ENCODE assay signal across 8 mouse cellular contexts in genomic region chr8:3515771-3516417, GRCm38 (mm10). TPM values are rescaled to one million over a fixed set of nuclear protein-coding genes. Genes with fewer than 3 reads are reported as not detected.
DNase-seq lines count a peak whose midpoint lies in the region; ATAC-seq and TF ChIP-seq lines count a peak whose summit lies in the region.

No protein-coding gene starts in this region.

- H3K27ac ChIP-seq in heart, embryonic 10.5 days: peak overlapping the region; percentile 87
- peak overlapping the region; percentile 82 for H3K27ac ChIP-seq in kidney, embryonic 16.5 days (ENCODE audit: low read length)
- peak overlapping the region; percentile 69 for H3K27ac ChIP-seq in liver, adult 2 months (replicated peaks; ENCODE audit: insufficient read depth, low read depth, low read length)
- peak overlapping the region; percentile 84 for H3K27ac ChIP-seq in midbrain, embryonic 16.5 days (ENCODE audit: low read length)

- DNase-seq in 3T3-L1 (ENCODE audit: low read depth, low spot score) (peak; percentile 95), MEL-GATA-1-ER (ENCODE audit: extremely low read depth, low read depth) (peak; percentile 39)
- peak; percentile 62 for DNase-seq in embryo, embryonic 11 days
- DNase-seq in heart, embryonic 10.5 days (ENCODE audit: low spot score): no peak
- peak; percentile 74 for DNase-seq in liver, adult 2 months (ENCODE audit: extremely low read depth, low read depth, low spot score)
- no peak for DNase-seq in spleen, adult 18-20 months

- no peaks in the 10 kb centered on the region for H3K27me3 ChIP-seq in heart, embryonic 10.5 days (ENCODE audit: insufficient read depth, poor library complexity, severe bottlenecking)
- no peaks in the 10 kb centered on the region for H3K27me3 ChIP-seq in kidney, embryonic 16.5 days (ENCODE audit: insufficient read depth, low read length)
- no peaks in the 10 kb centered on the region for H3K27me3 ChIP-seq in liver, adult 2 months (ENCODE audit: control insufficient read depth, insufficient read depth, low read length)
- H3K27me3 ChIP-seq in midbrain, embryonic 16.5 days (ENCODE audit: control insufficient read depth, insufficient read depth, low read depth, low read length): no peaks in the 10 kb centered on the region

- under 1% methylated on average over 25 of the region's 25 CpGs for WGBS in heart, embryonic 10.5 days
- WGBS in kidney, embryonic 16.5 days: under 1% methylated on average over 25 of the region's 25 CpGs
- WGBS in liver, adult 2 months: under 1% methylated on average over 25 of the region's 25 CpGs
- WGBS in midbrain, embryonic 16.5 days: under 1% methylated on average over 25 of the region's 25 CpGs

- H3K36me3 ChIP-seq in heart, embryonic 10.5 days: peaks cover 36% of the 10 kb centered on the region
- peaks cover 22% of the 10 kb centered on the region for H3K36me3 ChIP-seq in kidney, embryonic 16.5 days (ENCODE audit: insufficient read depth, low read length)
- H3K36me3 ChIP-seq in liver, adult 2 months (ENCODE audit: control insufficient read depth, insufficient read depth, low read length): peaks cover 3% of the 10 kb centered on the region; the same call in 1 of the 2 replicates
- peaks cover 11% of the 10 kb centered on the region for H3K36me3 ChIP-seq in midbrain, embryonic 16.5 days (ENCODE audit: control insufficient read depth, insufficient read depth, low read length)

- H3K4me1 ChIP-seq in heart, embryonic 10.5 days: peaks cover 10% of the 10 kb centered on the region; the same call in 1 of the 2 replicates
- H3K4me1 ChIP-seq in kidney, embryonic 16.5 days (ENCODE audit: insufficient read depth, low read length): 0 out of 2 replicates have a peak, but pooled peaks cover 4% of the 10 kb centered on the region
- peaks cover 6% of the 10 kb centered on the region for H3K4me1 ChIP-seq in liver, adult 2 months (ENCODE audit: control insufficient read depth, insufficient read depth, low read length)
- H3K4me1 ChIP-seq in midbrain, embryonic 16.5 days (ENCODE audit: control insufficient read depth, insufficient read depth, low read length): peaks cover 11% of the 10 kb centered on the region

- peak overlapping the region; percentile 97 for H3K4me2 ChIP-seq in kidney, embryonic 16.5 days (replicated peaks; ENCODE audit: low read depth, low read length)
- H3K4me2 ChIP-seq in midbrain, embryonic 16.5 days (ENCODE audit: low read length): peak overlapping the region; percentile 87

- no peaks in the 10 kb centered on the region for H3K9me3 ChIP-seq in heart, embryonic 10.5 days
- no peaks in the 10 kb centered on the region for H3K9me3 ChIP-seq in kidney, embryonic 16.5 days (ENCODE audit: low read length)
- H3K9me3 ChIP-seq in midbrain, embryonic 16.5 days (replicated peaks; ENCODE audit: control insufficient read depth, low read length, poor library complexity, severe bottlenecking): no peaks in the 10 kb centered on the region

- TF ChIP-seq POLR2A in liver, adult 2 months (IDR thresholded peaks at IDR 0.05; ENCODE audit: extremely low read depth, insufficient read depth, low read length): no peak

- H3K79me2 ChIP-seq in liver, adult 2 months (ENCODE audit: control insufficient read depth, insufficient read depth, low read length): no peaks in the 10 kb centered on the region

- peak overlapping the region; percentile 77 for H3K4me3 ChIP-seq in heart, embryonic 10.5 days
- peak overlapping the region; percentile 82 for H3K4me3 ChIP-seq in kidney, embryonic 16.5 days (ENCODE audit: low read length)
- H3K4me3 ChIP-seq in liver, adult 2 months (ENCODE audit: insufficient read depth, low read depth, low read length): peak overlapping the region; percentile 50
- H3K4me3 ChIP-seq in midbrain, embryonic 16.5 days (ENCODE audit: low read depth, low read length): peak overlapping the region; percentile 58

- no peak for TF ChIP-seq CTCF in liver, adult 2 months (IDR thresholded peaks at IDR 0.05; ENCODE audit: low read depth, low read length)

- H3K9ac ChIP-seq in kidney, embryonic 16.5 days (replicated peaks; ENCODE audit: low read length): peak overlapping the region; percentile 79
- peak overlapping the region; percentile 69 for H3K9ac ChIP-seq in liver, adult 2 months (ENCODE audit: low read depth, low read length)
- H3K9ac ChIP-seq in midbrain, embryonic 16.5 days (ENCODE audit: low read depth, low read length): peak overlapping the region; percentile 78

- ATAC-seq in kidney, embryonic 16.5 days (ENCODE audit: low FRiP score, low TSS enrichment): peak; percentile 52
- peak; percentile 42 for ATAC-seq in midbrain, embryonic 16.5 days

RNA-seq across cellular contexts. Expression of gene Pnpla6, which starts 0.7 kb away (rescaled TPM):
- 18.3 and 19.7 TPM in 2 replicates for polyA plus RNA-seq in heart, embryonic 10.5 days (2016; fragmentation: Nextera tagmentation; extraction: Ambion mirVana)
- 35.7 and 42.4 TPM in 2 replicates for polyA plus RNA-seq in kidney, embryonic 16.5 days (2015; fragmentation: Nextera tagmentation; extraction: Ambion mirVana)
- total RNA-seq in liver, adult 2 months (2014; rRNA removed): 14.4 and 15.9 TPM in 2 replicates
- 25.8 and 36.5 TPM in 2 replicates for polyA plus RNA-seq in liver, adult 2 months (2012; rRNA removed)
- polyA plus RNA-seq in midbrain, embryonic 16.5 days (2015; fragmentation: Nextera tagmentation; extraction: Ambion mirVana): 43.6 and 49.8 TPM in 2 replicates

RNA-seq across cellular contexts. Expression of gene Mcoln1, which starts 15.6 kb away (rescaled TPM):
- 55.2 and 60.1 TPM in 2 replicates for polyA plus RNA-seq in heart, embryonic 10.5 days (2016; fragmentation: Nextera tagmentation; extraction: Ambion mirVana)
- 72.2 and 73.5 TPM in 2 replicates for polyA plus RNA-seq in kidney, embryonic 16.5 days (2015; fragmentation: Nextera tagmentation; extraction: Ambion mirVana)
- total RNA-seq in liver, adult 2 months (2014; rRNA removed): 38.1 and 44.2 TPM in 2 replicates
- 210 and 227 TPM in 2 replicates for polyA plus RNA-seq in liver, adult 2 months (2012; rRNA removed)
- 121 and 129 TPM in 2 replicates for polyA plus RNA-seq in midbrain, embryonic 16.5 days (2015; fragmentation: Nextera tagmentation; extraction: Ambion mirVana)

RNA-seq across cellular contexts. Expression of gene Zfp358, which starts 23.0 kb away (rescaled TPM):
- 35.0 and 41.7 TPM in 2 replicates for polyA plus RNA-seq in heart, embryonic 10.5 days (2016; fragmentation: Nextera tagmentation; extraction: Ambion mirVana)
- polyA plus RNA-seq in kidney, embryonic 16.5 days (2015; fragmentation: Nextera tagmentation; extraction: Ambion mirVana): 55.6 and 57.1 TPM in 2 replicates
- total RNA-seq in liver, adult 2 months (2014; rRNA removed): 2.7 and 4.4 TPM in 2 replicates
- 20.8 and 25.9 TPM in 2 replicates for polyA plus RNA-seq in liver, adult 2 months (2012; rRNA removed)
- 65.8 and 75.3 TPM in 2 replicates for polyA plus RNA-seq in midbrain, embryonic 16.5 days (2015; fragmentation: Nextera tagmentation; extraction: Ambion mirVana)

RNA-seq across cellular contexts. Expression of gene Tex45, which starts 45.2 kb away (rescaled TPM):
- not detected in 2 replicates for polyA plus RNA-seq in heart, embryonic 10.5 days (2016; fragmentation: Nextera tagmentation; extraction: Ambion mirVana)
- polyA plus RNA-seq in kidney, embryonic 16.5 days (2015; fragmentation: Nextera tagmentation; extraction: Ambion mirVana): 0.19 TPM in 1 of 2 replicates, not detected in the other
- total RNA-seq in liver, adult 2 months (2014; rRNA removed): 0.07 TPM in 1 of 2 replicates, not detected in the other
- 0.28 TPM in 1 of 2 replicates, not detected in the other for polyA plus RNA-seq in liver, adult 2 months (2012; rRNA removed)
- polyA plus RNA-seq in midbrain, embryonic 16.5 days (2015; fragmentation: Nextera tagmentation; extraction: Ambion mirVana): 0.31 and 0.46 TPM in 2 replicates

RNA-seq across cellular contexts. Expression of gene Pex11g, which starts 48.4 kb away (rescaled TPM):
- polyA plus RNA-seq in heart, embryonic 10.5 days (2016; fragmentation: Nextera tagmentation; extraction: Ambion mirVana): 6.4 and 6.7 TPM in 2 replicates
- polyA plus RNA-seq in kidney, embryonic 16.5 days (2015; fragmentation: Nextera tagmentation; extraction: Ambion mirVana): 8.7 and 10.1 TPM in 2 replicates
- total RNA-seq in liver, adult 2 months (2014; rRNA removed): 23.0 and 27.8 TPM in 2 replicates
- 51.2 and 52.4 TPM in 2 replicates for polyA plus RNA-seq in liver, adult 2 months (2012; rRNA removed)
- 4.5 and 5.0 TPM in 2 replicates for polyA plus RNA-seq in midbrain, embryonic 16.5 days (2015; fragmentation: Nextera tagmentation; extraction: Ambion mirVana)

Comparison
In these comparisons a context has a peak if more than half of its experiments do, and no peak if none do; other contexts are left out.
1. DNase-seq: peak in 3T3-L1 (single experiment), MEL-GATA-1-ER (single experiment), embryo, embryonic 11 days (single experiment) and liver, adult 2 months (single experiment); none in heart, embryonic 10.5 days (single experiment) and spleen, adult 18-20 months (0 of 2).
2. Peak in every context shown above with its lines, with median percentiles within 50 percentile points of each other: H3K27ac ChIP-seq, H3K4me3 ChIP-seq and H3K9ac ChIP-seq.